Mouse (Mus musculus) erythroid progenitor cell, adult 5-6 weeks (primary cell): Measurements from ENCODE around the gene Gm3336. TPM values are rescaled to one million over a fixed set of nuclear protein-coding genes. Genes with fewer than 3 reads are reported as not detected.

Experiments
- ATAC-seq: replicated peaks from 2 replicates; pipeline ENCODE4 v1.8.0; 2016; ENCODE audit warnings: moderate number of reproducible peaks, mild to moderate bottlenecking, moderate TSS enrichment, inconsistent platforms; ENCODE audit not compliant: poor library complexity, low FRiP score, severe bottlenecking
- total RNA-seq, 2 experiments: library from RNA; stranded (forward) in 1 of 2; stranded (reverse) in 1 of 2; fragments of 150-400 nt in 1 of 2; fragments of 186-747, 209-891 nt in 1 of 2; gene quantifications; 2 replicates each; pipeline versions ENCODE4 v1.2.3 to v1.2.4; 2015 to 2017; ENCODE audit warnings: low replicate concordance in 2 of 2

Gene Gm3336
- total RNA-seq, 2 experiments from 2014 or later = not detected

DNA sequence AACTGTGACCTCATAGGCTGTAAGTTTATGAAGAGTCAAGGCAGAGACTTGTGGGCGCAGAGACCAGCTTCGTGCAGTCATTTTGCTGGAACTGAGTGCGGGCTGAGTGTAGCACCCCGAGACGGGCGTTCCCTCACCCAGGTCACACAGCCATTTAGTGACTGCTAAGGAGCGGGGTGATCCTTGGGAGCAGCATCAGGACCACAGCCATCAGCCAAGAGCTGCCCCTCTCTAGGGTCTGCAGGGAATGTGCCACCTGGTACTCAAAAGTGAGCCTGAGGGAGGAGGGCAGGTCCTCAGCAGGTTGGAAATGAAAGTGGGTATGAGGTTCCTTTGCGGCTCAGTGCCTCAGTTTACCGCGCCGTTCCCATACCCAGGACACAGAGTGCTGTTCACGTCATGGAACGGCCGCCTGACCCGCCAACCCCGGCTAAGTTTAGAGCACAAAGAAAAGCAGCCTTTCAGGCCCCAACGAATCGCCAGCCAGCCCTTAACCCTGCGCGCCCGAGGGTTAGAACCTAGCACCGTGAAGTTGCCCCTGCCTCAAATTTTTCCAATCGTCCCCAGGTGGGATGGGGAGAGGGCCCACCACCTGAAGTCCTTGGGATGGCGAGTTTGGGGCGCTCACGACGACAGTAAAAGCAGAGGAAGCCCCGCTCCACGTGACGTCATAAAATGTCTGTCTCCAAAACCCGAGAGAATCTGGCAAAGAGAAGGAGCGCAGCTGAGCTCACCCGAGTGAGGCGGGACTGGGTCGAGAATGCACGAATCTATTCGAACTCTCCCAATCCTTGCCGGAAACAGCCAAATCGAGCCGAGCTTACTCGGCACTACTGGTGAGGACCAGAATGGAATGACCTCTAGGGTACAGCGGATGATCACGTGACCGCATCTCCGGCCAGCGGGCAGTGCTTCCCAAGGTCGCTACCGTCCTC lies 25.6 kb downstream of the Gm3336 start:
- no peak for ATAC-seq

DNA sequence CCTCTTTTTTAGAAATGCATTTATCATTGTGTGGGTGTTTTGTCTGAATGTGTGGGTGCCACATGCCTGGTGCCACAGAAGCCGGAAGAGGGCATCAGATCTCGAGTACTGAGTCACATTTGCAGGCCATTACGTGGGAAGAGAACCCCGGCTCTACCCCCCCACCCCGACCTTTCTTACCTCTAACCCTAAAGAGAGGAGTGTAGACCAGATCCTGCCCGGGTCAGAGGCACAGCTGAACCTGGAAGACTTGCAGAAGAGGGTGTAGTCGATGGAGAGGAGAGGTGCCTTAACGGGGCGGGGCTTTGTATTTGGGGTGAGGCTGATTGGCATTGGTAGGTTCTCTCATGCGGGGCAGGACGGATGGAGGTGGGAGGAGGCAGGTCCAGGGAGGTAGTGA lies 26.5 kb downstream of the Gm3336 start:
- no peak for ATAC-seq

DNA sequence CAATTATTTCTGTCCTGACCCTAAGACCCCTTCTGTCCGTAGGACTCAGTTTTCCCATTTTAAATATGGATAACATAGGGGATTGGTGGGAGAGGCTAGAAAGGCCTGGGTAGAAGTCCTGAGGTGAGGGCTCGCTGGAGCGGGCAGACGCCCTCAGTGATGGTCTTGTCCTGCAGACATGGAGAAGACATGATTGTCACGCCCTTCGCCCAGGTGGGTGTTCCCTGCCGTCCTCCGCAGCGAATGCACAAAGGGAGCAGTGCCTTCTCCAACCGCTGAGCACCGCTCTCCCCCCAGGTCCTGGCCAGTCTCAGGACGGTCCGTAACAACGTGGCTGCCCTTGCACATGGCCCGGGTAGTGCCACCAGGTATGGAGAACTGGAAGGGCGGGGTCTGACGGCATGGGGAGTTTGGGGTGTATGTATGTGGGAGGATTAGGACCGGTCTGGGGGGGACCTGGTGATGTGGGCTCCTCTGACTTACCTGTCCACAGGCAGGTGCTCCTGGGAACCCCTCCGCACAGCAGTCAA lies 27.4 kb downstream of the Gm3336 start:
- no peak for ATAC-seq

DNA sequence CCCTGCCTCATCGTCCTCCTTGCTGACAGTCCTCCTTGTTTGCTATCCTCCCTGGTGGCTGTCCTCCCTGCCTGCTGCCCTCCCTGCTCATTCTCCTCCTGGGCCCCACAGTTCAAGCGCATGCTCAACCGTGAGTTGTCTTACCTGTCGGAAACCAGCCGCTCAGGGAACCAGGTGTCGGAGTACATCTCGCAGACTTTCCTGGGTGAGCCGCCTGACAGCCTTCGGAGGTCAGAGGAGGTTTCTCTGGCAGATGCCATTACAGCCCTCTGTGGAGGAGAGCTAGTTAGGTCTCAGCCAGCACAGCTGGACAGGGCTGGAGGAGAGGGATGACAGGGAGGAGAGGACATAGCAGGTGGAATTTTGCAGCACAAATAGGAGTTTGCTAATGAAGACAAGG lies 28.3 kb downstream of the Gm3336 start:
- ATAC-seq = no peak

DNA sequence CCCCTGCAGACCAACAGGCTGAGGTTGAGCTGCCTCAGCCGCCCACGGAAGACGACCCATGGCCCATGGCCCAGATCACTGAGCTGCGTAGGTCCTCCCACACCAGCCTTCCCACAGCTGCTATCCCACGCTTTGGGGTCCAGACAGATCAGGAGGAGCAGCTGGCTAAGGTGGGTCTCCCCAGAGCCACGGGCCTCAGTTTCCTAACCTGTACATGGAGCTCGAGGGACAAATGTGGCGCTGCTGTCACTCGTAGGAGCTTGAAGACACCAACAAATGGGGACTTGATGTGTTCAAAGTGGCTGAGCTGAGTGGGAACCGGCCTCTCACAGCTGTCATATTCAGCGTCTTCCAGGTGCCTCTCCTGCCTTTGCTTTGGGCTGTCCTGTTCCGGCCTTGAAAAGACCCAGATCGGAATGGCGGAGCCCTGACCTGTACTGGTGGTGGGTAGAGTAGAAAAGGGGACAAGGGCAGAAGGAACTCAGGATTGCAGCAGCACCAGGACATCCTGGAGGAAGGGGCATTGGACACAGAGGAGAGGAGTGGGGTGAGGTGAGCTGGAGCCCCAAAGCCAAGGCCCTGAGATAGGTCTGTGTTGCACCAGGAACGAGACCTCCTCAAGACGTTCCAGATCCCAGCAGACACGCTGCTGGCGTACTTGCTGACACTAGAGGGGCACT lies 29.0 kb downstream of the Gm3336 start:
- no peak for ATAC-seq

DNA sequence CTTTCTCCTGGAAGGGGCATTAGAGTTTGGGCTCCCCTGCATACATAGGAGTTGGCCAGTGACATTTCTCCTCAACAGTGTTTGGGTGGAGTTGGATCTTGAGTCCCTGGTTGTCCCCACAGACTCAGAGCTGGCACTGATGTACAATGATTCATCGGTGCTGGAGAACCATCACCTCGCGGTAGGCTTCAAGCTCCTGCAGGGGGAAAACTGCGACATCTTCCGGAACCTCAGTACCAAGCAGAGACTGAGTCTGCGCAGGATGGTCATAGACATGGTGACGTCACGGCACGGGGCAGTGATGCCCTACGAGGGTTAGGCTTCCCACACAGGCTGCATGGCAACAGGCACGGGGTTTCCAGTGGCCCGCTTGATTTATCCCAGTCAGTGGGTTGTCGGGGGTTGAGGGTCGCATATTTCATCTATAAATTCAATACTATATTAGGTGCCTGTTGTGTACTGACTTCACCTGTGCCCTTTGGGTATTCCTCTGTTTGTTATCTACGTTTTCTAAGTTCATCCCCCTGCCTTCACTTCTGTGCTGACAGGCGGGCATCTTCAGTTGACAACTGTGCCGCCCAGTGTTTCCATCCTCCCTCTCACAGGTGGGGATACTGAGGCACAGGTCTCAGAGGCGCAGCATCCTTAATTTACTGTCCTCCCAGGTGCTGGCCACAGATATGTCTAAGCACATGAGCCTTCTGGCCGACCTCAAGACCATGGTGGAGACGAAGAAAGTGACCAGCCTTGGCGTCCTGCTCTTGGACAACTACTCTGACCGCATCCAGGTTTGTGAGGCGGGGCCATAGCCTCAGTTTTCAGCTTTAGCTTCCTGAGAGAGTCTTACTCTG lies 30.1 kb downstream of the Gm3336 start:
- no peak for ATAC-seq

DNA sequence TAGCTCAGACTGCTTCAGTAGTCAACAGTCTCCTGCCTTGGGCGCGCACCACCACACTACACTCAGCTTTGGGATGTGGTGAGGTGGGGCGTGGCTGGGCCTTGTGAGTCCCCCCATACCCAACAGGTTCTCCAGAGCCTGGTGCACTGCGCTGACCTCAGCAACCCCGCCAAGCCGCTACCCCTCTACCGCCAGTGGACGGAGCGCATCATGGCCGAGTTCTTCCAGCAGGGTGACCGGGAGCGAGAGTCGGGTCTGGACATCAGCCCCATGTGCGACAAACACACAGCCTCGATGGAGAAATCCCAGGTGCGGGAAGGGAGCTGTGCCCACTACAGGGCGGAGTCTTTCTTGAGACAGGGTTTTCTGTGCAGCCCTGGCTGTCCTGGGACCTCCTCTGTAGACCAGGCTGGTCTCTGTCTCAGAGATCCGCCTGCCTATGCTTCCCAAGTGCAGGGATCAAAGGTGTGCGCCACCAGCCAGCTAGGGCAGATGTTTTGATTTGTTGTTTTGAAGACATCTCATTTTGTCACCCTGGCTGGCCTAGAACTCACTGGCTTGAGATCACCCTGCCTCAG lies 30.8 kb downstream of the Gm3336 start:
- ATAC-seq = 0 out of 2 replicates have a peak, but pooled peaks have one; percentile 21

DNA sequence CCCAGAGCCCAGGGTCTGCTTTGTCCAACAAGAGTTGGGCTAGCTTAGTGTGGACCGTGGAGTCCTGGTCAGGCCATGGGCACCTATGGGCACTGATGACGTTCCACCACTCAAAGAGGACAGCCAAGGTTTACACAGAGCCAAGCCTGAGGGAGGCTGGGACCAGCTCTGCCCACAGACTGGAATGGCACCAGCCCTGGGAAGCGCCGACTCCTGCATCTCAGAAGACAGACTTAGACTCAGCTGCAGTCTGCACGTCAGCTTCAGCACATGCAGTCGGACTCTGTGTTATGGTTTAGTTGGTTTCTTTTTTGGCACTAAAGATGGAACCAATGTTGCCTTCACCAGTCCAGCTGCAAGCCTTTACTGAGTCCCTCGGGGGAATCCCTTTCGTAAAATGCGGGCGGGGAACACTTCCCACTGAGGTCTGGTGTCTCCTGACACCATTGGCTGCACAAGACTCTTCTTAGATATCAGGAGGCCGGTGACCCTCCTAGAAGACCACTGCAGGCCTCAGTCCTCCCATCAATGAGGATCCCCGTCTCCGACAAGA lies 31.9 kb downstream of the Gm3336 start:
- ATAC-seq = no peak

DNA sequence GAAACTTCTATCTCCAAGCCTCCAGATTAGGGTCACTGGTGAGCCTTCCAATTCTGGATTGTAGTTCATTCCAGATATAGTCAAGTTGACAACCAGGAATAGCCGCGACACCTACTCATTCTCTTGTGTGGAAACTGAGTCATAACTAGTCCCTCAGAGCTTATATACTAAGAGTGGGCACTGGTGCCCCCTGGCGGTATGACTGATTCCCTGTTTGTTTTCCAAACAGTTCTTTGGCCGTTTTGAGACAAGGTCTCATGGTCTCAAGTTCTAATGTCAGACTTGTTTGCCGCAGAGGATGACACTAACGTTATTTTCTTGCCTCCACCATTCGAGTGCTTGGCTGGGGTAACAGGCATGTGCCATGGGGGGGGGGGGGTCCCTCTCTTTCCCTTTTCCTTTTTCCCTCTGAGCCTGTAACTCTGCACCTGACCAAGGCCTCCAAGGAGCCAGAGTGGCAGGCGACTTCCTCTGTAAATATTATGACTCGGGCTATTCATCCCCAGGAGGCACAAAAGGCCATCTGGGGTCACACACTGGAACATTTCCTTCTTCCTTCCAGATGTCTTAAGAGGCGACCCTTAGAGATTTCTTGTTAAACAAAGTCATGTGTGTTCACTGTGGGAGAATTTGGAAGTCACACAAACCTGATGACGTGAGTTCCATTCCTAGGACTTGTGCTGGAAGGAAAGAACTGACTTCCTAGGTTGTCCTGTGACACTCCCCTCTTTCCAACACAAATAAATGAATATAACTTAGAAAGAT lies 33.8 kb downstream of the Gm3336 start:
- ATAC-seq = no peak

DNA sequence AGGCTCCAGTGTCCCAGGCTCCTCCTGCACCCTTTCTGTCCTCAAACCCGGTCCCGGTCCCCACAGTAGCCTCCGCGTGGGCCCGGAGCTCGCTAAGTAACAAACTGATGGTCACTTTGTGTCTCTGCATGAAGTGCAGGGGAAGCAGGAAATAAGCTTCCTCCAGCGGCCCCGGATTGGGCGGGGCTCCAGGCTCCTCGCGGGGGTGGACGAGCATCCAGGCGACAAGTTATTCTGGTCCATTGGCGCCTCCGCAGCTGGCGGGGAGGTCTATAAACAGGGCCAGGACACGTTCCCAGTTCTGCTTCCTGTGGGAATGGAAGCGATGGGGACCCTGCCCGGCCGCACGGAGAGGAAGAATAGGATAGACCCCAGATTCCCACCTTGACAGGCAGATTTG lies 34.8 kb downstream of the Gm3336 start:
- no peak for ATAC-seq

DNA sequence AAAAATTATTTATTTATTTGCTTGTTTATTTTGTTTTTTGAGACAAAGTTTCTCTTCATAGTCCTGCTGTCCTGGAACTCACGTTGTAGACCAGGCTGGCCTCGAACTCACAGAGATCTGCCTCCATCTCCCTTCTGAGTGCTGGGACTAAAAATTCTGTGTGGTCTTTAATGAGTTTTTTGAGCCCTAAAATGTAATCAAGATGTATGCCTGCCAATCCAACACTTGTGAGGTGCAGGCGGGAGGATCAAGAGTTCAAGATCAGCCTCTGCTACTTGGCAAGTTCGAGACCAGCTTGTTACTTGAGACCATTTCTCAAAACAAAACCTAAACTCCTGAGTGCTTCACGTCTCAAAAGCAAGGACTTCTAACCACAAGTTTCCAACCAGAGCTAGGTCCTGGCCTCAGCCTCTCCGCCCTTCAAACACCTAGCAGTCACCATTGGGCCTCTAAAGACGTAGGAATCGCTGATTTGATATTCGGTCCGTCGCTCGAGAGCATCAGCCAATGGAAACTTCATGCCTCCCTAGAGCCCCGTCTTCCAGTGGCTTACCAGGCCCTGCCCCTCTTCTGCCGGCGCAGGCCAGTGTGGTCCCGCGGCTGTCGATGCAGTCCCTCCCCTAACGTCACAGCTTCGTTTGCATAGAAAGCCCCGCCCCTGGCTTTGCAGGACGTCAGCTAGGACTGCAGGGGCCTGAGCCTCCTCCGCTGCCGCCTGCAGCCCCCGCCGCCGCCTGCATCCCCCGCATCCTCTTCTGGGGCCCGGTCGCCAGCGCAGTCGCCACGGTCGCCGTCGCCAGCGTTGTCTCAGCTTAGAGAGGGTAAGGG lies 35.9 kb downstream of the Gm3336 start, which contains the start of gene Rab3a:
Rab3a (plus strand) TSS at position 637 of the 828 bp plus-strand sequence.
- peak; percentile 95 for ATAC-seq

DNA sequence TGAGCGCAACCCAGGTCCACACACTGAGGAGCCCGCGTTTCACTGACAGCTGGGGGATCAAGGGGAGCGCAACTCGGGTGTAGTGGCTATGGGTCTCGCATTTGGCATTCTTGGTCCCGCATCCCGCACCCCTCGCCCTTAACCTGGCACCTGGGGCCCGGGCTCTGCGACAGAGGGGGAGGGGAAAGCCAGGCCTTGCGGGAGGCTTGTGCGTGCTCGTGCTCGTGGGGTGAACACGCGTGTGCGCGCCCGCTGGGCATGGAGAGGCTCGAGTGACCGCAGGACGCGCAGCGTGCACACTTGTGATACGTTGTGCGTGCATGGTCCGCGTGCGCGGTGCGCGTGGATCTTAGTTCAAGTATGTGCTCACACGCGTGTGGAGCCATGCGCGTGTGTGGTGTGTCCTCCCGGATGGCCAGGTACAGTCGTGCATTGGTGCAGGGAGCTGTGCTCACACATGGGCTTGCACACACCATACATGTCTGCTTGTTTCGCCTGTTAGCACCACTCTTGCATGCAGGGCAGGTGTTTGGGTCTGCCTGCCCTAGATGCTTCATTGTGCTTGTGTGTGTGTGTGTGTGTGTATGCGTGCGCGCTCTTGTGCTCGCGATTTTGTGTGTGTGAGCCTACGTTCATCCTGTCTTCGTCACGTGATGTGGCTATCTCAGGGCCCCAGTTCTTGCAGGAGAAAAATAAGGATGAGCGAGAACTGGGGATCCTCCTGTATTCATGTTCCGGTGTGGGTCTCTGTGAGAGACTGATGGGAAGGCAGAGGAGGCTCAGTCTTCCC lies 36.7 kb downstream of the Gm3336 start:
- ATAC-seq = peak; percentile 43

DNA sequence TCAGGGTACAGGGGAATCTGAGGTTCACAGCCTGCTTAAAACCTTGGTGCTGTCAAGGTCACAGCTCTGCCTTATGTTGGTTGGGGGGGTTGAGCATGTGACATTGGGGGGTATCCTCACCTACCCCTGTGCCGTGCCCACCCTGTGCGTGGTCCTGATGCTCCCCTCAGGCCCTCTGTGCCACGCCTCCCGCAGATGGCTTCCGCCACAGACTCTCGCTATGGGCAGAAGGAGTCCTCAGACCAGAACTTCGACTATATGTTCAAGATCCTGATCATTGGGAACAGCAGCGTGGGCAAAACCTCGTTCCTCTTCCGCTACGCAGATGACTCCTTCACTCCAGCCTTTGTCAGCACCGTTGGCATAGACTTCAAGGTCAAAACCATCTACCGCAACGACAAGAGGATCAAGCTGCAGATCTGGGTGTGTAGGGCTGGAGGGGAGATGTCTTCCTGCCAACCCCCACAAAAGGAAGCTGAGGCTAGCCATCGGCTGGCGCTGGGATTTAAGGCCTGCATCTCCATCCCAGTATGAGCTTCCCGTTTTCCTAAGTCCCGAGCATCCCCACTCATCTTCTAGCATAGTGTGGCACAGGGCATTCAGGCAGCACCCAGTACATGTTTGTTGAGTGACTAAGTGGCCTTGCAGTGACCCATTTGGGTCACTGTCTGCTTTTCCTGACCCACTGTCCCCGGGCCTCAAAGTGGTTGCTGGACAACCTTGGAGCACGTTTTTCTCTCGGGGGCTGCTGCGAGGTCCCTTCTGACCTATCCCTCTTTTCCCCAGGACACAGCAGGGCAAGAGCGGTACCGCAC lies 37.5 kb downstream of the Gm3336 start:
- no peak for ATAC-seq

DNA sequence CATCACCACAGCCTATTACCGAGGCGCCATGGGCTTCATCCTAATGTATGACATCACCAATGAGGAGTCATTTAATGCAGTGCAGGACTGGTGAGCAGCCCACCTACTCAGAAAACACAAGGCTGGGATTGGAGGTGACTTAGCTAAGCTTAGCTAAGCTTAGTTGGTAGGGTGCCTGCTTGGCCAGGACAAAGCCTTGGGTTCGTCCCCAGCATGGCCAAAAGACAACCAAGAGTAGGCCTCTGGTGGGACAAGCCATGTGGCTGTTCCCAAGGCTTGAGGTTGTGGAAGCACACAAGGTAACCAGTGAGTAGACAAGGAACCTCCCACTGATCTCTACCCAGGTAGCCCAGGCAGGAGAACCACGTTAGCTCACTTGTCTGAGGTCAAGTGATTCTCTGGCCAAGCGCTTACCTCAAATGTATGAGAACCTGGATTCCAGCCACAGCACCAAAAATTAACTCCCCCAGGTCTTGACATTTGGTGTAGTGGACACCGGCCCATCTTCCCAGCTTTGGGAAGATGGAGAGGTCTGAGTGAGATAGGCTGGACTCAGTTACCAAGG lies 38.2 kb downstream of the Gm3336 start:
- no peak for ATAC-seq

DNA sequence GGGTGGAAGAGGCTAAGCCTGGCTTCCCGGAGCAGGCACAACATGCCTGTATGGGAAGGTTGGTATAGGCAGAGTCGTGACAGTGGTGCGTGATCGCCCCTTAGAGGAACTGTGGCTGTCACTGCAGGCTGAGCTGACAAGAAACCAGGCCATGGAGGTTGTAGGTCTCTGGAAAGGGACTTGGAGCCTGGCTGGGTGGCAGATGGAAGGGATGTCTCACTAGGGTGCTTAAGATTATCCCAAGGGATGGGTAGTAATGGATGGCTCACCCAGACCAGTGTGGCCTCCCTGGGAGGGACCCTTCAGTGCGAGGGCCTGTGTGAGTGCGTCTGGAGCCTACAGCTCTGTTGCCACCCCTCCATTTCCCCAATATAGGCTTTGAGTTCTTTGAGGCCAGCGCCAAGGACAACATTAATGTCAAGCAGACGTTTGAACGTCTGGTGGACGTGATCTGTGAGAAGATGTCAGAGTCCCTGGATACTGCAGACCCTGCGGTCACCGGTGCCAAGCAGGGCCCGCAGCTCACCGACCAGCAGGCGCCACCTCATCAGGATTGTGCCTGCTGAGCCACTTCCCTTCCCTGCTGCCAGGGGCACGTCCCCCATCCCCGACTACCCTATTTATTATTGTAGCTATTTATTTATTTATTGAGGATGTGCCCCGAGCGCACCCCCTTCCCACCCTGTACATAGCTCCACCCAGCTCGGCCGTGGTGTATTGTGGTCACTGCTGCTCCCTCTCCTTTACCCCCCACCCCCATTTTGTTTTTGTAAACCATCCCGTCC lies 39.4 kb downstream of the Gm3336 start:
- no peak for ATAC-seq
